ENCODE assay signal across 9 mouse cellular contexts in genomic region chr10:42636360-42637182, GRCm38 (mm10). TPM values are rescaled to one million over a fixed set of nuclear protein-coding genes. Genes with fewer than 3 reads are reported as not detected.
DNase-seq lines count a peak whose midpoint lies in the region; ATAC-seq lines count a peak whose summit lies in the region.
"Had no signal": no experiment of that assay in that cellular context is flagged by ENCODE, and none has a peak within 500 bp of the region (broad histone marks: within the 10 kb centered on the region; RNA-seq: fewer than 3 reads in every experiment).

No protein-coding gene starts in this region.

- peak overlapping the region; percentile 66 for H3K4me2 ChIP-seq in heart, embryonic 13.5 days
- peak overlapping the region; percentile 25; the same call in 1 of the 2 replicates for H3K4me2 ChIP-seq in hindbrain, embryonic 15.5 days

- peaks cover 74% of the 10 kb centered on the region for H3K27me3 ChIP-seq in heart, embryonic 13.5 days (replicated peaks)
- peaks cover 54% of the 10 kb centered on the region for H3K27me3 ChIP-seq in hindbrain, embryonic 15.5 days
- H3K27me3 ChIP-seq in megakaryocyte, embryonic 14.5 days (replicated peaks) = peaks cover 74% of the 10 kb centered on the region

- H3K9ac ChIP-seq in heart, embryonic 13.5 days = no peak overlapping the region
- no peak overlapping the region for H3K9ac ChIP-seq in hindbrain, embryonic 15.5 days

- WGBS in heart, embryonic 13.5 days = 4% methylated on average over 27 of the region's 27 CpGs
- WGBS in hindbrain, embryonic 15.5 days = 2% methylated on average over 27 of the region's 27 CpGs

- H3K36me3 ChIP-seq in heart, embryonic 13.5 days = no peaks in the 10 kb centered on the region
- no peaks in the 10 kb centered on the region for H3K36me3 ChIP-seq in hindbrain, embryonic 15.5 days
- H3K36me3 ChIP-seq in megakaryocyte, embryonic 14.5 days (replicated peaks; ENCODE audit: low read length) = no peaks in the 10 kb centered on the region

- intact Hi-C loops in gastrocnemius, postnatal 36 days (cut with DNase I) = loop anchor here (1.0 to 10.0 kb wide), 2 partner anchors 327 to 632 kb away; no protein-coding TSS in a partner anchor

- ATAC-seq in heart, embryonic 13.5 days (ENCODE audit: extremely low read depth, insufficient number of reproducible peaks, low FRiP score, low TSS enrichment) = no peak
- ATAC-seq in hindbrain, embryonic 15.5 days (ENCODE audit: low FRiP score, low read depth) = no peak

- H3K4me3 ChIP-seq in heart, embryonic 13.5 days = peak overlapping the region; percentile 38
- H3K4me3 ChIP-seq in brown adipose tissue, adult 24 weeks (ENCODE audit: insufficient read depth, low read depth, low read length) = peak overlapping the region; percentile 47
- H3K4me3 ChIP-seq in hindbrain, embryonic 15.5 days = peak overlapping the region; percentile 9; the same call in 1 of the 2 replicates
- H3K4me3 ChIP-seq in megakaryocyte, embryonic 14.5 days (replicated peaks) = peak overlapping the region; percentile 87

- no peaks in the 10 kb centered on the region for H3K9me3 ChIP-seq in heart, embryonic 13.5 days
- H3K9me3 ChIP-seq in hindbrain, embryonic 15.5 days = no peaks in the 10 kb centered on the region
- peaks cover 9% of the 10 kb centered on the region for H3K9me3 ChIP-seq in megakaryocyte, embryonic 14.5 days

- no peak overlapping the region for H3K27ac ChIP-seq in heart, embryonic 13.5 days (replicated peaks)
- H3K27ac ChIP-seq in brown adipose tissue, adult 24 weeks (replicated peaks; ENCODE audit: low read depth, low read length) = no peak overlapping the region
- no peak overlapping the region for H3K27ac ChIP-seq in hindbrain, embryonic 15.5 days (replicated peaks)

- H3K4me1 ChIP-seq in heart, embryonic 13.5 days = peaks cover 46% of the 10 kb centered on the region
- peaks cover 7% of the 10 kb centered on the region for H3K4me1 ChIP-seq in brown adipose tissue, adult 24 weeks (ENCODE audit: control insufficient read depth, insufficient read depth, insufficient read length, low read length)
- H3K4me1 ChIP-seq in hindbrain, embryonic 15.5 days (replicated peaks) = peaks cover 16% of the 10 kb centered on the region
- H3K4me1 ChIP-seq in megakaryocyte, embryonic 14.5 days = peaks cover 60% of the 10 kb centered on the region

- DNase-seq in heart, adult 18-20 months = no peak
- peak; percentile 29 for DNase-seq in thymus, postnatal 4 days
- no peak for DNase-seq in gastrocnemius, postnatal 36 days
- DNase-seq in gastrocnemius, adult 8-10 months (ENCODE audit: low spot score in 2 of 2) = no peak

RNA-seq across cellular contexts. Expression of gene Ostm1, which starts 52.9 kb away (rescaled TPM):
- 19.2 and 19.5 TPM in 2 replicates for polyA plus RNA-seq in heart, embryonic 13.5 days (2015; fragmentation: Nextera tagmentation; extraction: Ambion mirVana)
- total RNA-seq in heart, adult 18-20 months (2021) = 10 to 100 TPM; 21.2 to 22.7 TPM
- polyA plus RNA-seq in brown adipose tissue, adult 24 weeks (2012; ENCODE audit: insufficient read depth, insufficient read length, missing spikeins) = 12.0 and 13.4 TPM in 2 replicates
- polyA plus RNA-seq in hindbrain, embryonic 15.5 days (2015; fragmentation: Nextera tagmentation; extraction: Ambion mirVana) = 35.0 and 35.4 TPM in 2 replicates
- 7.5 and 13.0 TPM in 2 replicates for polyA plus RNA-seq in megakaryocyte, embryonic 14.5 days (2012; ENCODE audit: insufficient read depth, low replicate concordance)
- 10 to 100 TPM; 19.3 to 19.5 TPM for total RNA-seq in gastrocnemius, postnatal 36 days (2021)
- total RNA-seq in gastrocnemius, adult 8-10 months (2022) = 10 to 100 TPM; 18.6 to 21.5 (median 20.9) TPM

RNA-seq across cellular contexts. Expression of gene Nr2e1, which starts 53.1 kb away (rescaled TPM):
- polyA plus RNA-seq in heart, embryonic 13.5 days (2015; fragmentation: Nextera tagmentation; extraction: Ambion mirVana) = not detected in 2 replicates
- not detected for total RNA-seq in heart, adult 18-20 months (2021)
- polyA plus RNA-seq in brown adipose tissue, adult 24 weeks (2012; ENCODE audit: insufficient read depth, insufficient read length, missing spikeins) = not detected in 2 replicates
- polyA plus RNA-seq in hindbrain, embryonic 15.5 days (2015; fragmentation: Nextera tagmentation; extraction: Ambion mirVana) = 0.39 and 0.87 TPM in 2 replicates
- polyA plus RNA-seq in megakaryocyte, embryonic 14.5 days (2012; ENCODE audit: insufficient read depth, low replicate concordance) = not detected in 2 replicates
- not detected for total RNA-seq in gastrocnemius, postnatal 36 days (2021)
- total RNA-seq in gastrocnemius, adult 8-10 months (2022) = not detected
- total RNA-seq: neutrophil, adult 5-6 weeks had no signal

Comparison
In these comparisons a context has a peak if more than half of its experiments do, and no peak if none do; other contexts are left out.
1. H3K4me3 ChIP-seq: peak in every context shown above with its lines; median percentile 87 in megakaryocyte, embryonic 14.5 days; 47 in brown adipose tissue, adult 24 weeks; 38 in heart, embryonic 13.5 days; 9 in hindbrain, embryonic 15.5 days.